Mouse (Mus musculus) megakaryocyte, embryonic 14.5 days (primary cell): ENCODE results near the gene Slc2a1.

ENCODE experiments used
- FLI1 ChIP-seq: IDR thresholded peaks from 2 replicates; pipeline ENCODE4 v1.6.1; 2012; ENCODE audit warnings: low read length, inconsistent platforms, mixed read lengths
- GATA1 ChIP-seq: IDR thresholded peaks from 3 replicates; pipeline ENCODE4 v1.6.1; 2012; ENCODE audit warnings: mixed read lengths, low read length, inconsistent platforms, borderline replicate concordance

DNA sequence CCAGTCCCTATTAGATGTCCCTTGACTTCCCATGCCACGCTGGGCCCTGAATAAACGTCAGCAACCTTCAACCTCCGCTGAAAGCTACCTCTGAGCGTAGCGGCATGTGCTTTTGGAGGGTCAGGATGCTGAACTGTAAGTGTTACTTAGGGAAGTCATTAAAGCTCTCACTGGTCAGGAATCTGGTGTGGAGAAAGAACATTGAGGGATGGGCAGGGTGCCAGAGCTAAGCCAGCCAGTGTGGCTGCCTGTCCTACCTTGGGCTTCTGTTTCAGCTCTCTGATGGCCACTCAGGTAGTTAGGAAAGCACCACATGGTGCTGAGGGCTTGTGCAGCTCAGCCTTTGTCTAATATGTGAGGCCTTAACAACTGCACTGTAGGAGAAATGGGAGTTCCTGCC lies 2.9 kb downstream of the Slc2a1 start:
- TF ChIP-seq GATA1, result no peak
- no peak for TF ChIP-seq FLI1
